Mouse (Mus musculus) brain, embryonic 14.5 days (tissue): ENCODE results near the gene Rgs7.

Experiments used
- CTCF ChIP-seq: fragments of 200-500 bp; IDR thresholded peaks from 2 replicates; pipeline ENCODE4 v1.5.1; 2012; ENCODE audit warnings: inconsistent platforms, mild to moderate bottlenecking, moderate library complexity, borderline replicate concordance; ENCODE audit not compliant: insufficient read depth, insufficient read length; ENCODE audit errors: extremely low read depth
- POLR2A ChIP-seq: fragments of 200-500 bp; IDR thresholded peaks from 2 replicates; pipeline ENCODE4 v1.6.1; 2012; ENCODE audit warnings: mild to moderate bottlenecking, inconsistent platforms, borderline replicate concordance; ENCODE audit not compliant: poor library complexity, insufficient read depth, insufficient read length, severe bottlenecking; ENCODE audit errors: extremely low read depth

DNA sequence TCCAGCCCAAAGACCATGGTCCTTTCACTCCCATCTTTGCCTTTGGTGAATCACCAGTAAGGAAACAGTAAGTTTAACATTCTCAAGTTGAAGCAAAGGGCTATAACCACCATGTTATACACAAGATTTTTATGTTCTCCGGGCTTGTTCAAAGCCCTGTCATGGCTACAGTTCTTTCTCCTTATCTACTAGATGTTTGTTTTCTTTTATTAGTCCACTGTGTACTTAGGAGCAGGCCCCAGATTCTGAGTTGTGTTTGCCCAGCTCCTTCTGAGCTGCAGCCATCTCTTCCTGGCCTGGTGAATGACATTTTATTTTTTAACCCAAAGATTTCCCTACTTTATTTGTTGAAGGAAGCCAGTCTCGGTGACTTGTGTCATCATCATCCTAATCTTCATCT lies 31.3 kb upstream of the Rgs7 start:
- TF ChIP-seq POLR2A (no peak), CTCF (no peak)
